Mouse (Mus musculus) heart, postnatal 0 days (tissue): ENCODE measurements around the gene Rab24.

Source experiments
- CTCF ChIP-seq: IDR thresholded peaks from 2 replicates; pipeline ENCODE4 v1.5.1; 2016; ENCODE audit warnings: antibody characterized with exemption, control low read depth, low read depth
- EP300 ChIP-seq: IDR thresholded peaks from 2 replicates; pipeline ENCODE4 v1.6.1; 2016; ENCODE audit warnings: antibody characterized with exemption, low read depth

GRCm38 (mm10) chr13:55361145-55361544 lies 39.4 kb upstream of the Rab24 start:
- TF ChIP-seq CTCF: no peak
- TF ChIP-seq EP300: no peak
